Mouse (Mus musculus) stomach, postnatal 0 days (tissue): Measurements from ENCODE around the gene Klhl20. TPM values are rescaled to one million over a fixed set of nuclear protein-coding genes. Genes with fewer than 3 reads are reported as not detected.

ENCODE experiments used
- ATAC-seq: fragments of 200-750 bp; cut with Nextera tagmentation; 2 replicates; pipeline ENCODE4 v1.8.0; 2017; ENCODE audit not compliant: low FRiP score, low TSS enrichment
- DNase-seq: peaks from one replicate; pipeline ENCODE4 v3.0.0-alpha.2; 2016; ENCODE audit warnings: low spot score
- H3K27ac ChIP-seq: fragments of 300-500 bp; sonication (generic); replicated peaks from 2 replicates; pipeline ENCODE4 v1.5.1; 2014; ENCODE audit warnings: mild to moderate bottlenecking, control low read depth
- H3K27me3 ChIP-seq: fragments of 300-500 bp; sonication (generic); 2 replicates; pipeline ENCODE4 v1.6.1; 2014; ENCODE audit warnings: low read length; ENCODE audit not compliant: control insufficient read depth, insufficient read depth
- H3K36me3 ChIP-seq: fragments of 300-500 bp; sonication (generic); 2 replicates; pipeline ENCODE4 v1.6.1; 2014; ENCODE audit warnings: low read length, mixed read lengths; ENCODE audit not compliant: control insufficient read depth, insufficient read depth
- H3K4me1 ChIP-seq: fragments of 300-500 bp; sonication (generic); replicated peaks from 2 replicates; pipeline ENCODE4 v1.6.1; 2014; ENCODE audit warnings: antibody characterized with exemption; ENCODE audit not compliant: control insufficient read depth, insufficient read depth
- H3K4me2 ChIP-seq: fragments of 300-500 bp; sonication (generic); replicated peaks from 2 replicates; pipeline ENCODE4 v1.6.1; 2014; ENCODE audit warnings: low read depth, mild to moderate bottlenecking, control low read depth, moderate library complexity
- H3K4me3 ChIP-seq: fragments of 300-500 bp; sonication (generic); 2 replicates; pipeline ENCODE4 v1.5.1; 2014; ENCODE audit warnings: low read depth, low read length, control low read depth
- H3K9ac ChIP-seq: fragments of 300-500 bp; sonication (generic); 2 replicates; pipeline ENCODE4 v1.6.1; 2014; ENCODE audit warnings: mild to moderate bottlenecking, low read length, control low read depth, mixed read lengths
- H3K9me3 ChIP-seq: fragments of 300-500 bp; sonication (generic); 2 replicates; pipeline ENCODE4 v1.6.1; 2016; ENCODE audit warnings: low read length; ENCODE audit not compliant: control insufficient read depth
- CTCF ChIP-seq: IDR thresholded peaks from 2 replicates; pipeline ENCODE4 v1.5.1; 2016; ENCODE audit warnings: antibody characterized with exemption, low read depth, mild to moderate bottlenecking, moderate library complexity
- EP300 ChIP-seq: optimal IDR thresholded peaks from 2 replicates; pipeline ENCODE3; 2016; ENCODE audit warnings: antibody characterized with exemption
- WGBS: fragments of 180-500 bp; shearing (Covaris S2); extraction: QIAGEN DNeasy Blood & Tissue Kit; methylation state at CpG from one replicate; pipeline ENCODE4 v1.1.7; 2014; 5-methylcytosine and 5-hydroxymethylcytosine counted together
- polyA plus RNA-seq: library from polyadenylated mRNA; unstranded; fragments of >200 nt; fragmentation: Nextera tagmentation; extraction: Ambion mirVana; gene quantifications from 2 replicates; pipeline ENCODE4 v1.2.1, GENCODE M21; 2015

Klhl20 gene
- polyA plus RNA-seq, 1 experiment from 2014 or later, result 5.5 TPM

GRCm38 (mm10) chr1:161139496-161139895 is 8.2 kb upstream of the Klhl20 start:
- H3K27me3 ChIP-seq, result no peaks in the 10 kb centered on the region
- no peaks in the 10 kb centered on the region for H3K4me1 ChIP-seq

GRCm38 (mm10) chr1:161126461-161126860 is 4.8 kb downstream of the Klhl20 start:
- Histone ChIP-seq H3K4me2 (no peak overlapping the region), H3K27me3 (no peaks in the 10 kb centered on the region), H3K9me3 (no peaks in the 10 kb centered on the region), H3K27ac (no peak overlapping the region), H3K9ac (no peak overlapping the region), H3K4me3 (no peak overlapping the region), H3K36me3 (no peaks in the 10 kb centered on the region), H3K4me1 (no peaks in the 10 kb centered on the region)
- WGBS, result 88% methylated on average over 1 of the region's 1 CpGs
- TF ChIP-seq CTCF (no peak), EP300 (no peak)
- DNase-seq (no peak), ATAC-seq (no peak)

More at GRCm38 (mm10) chr1:161139496-161139895, 8.2 kb upstream of the Klhl20 start:
- Histone ChIP-seq H3K9ac (no peak overlapping the region), H3K36me3 (no peaks in the 10 kb centered on the region), H3K4me2 (no peak overlapping the region), H3K9me3 (no peaks in the 10 kb centered on the region), H3K27ac (no peak overlapping the region), H3K4me3 (no peak overlapping the region)
- 79% methylated on average over 2 of the region's 2 CpGs for WGBS
- no peak for TF ChIP-seq CTCF
- TF ChIP-seq EP300, result no peak
- ATAC-seq, result no peak
- no peak for DNase-seq

GRCm38 (mm10) chr1:161122661-161123418 is 8.5 kb downstream of the Klhl20 start:
- TF ChIP-seq EP300, result no peak
- TF ChIP-seq CTCF, result no peak
- 72% methylated on average over 10 of the region's 10 CpGs for WGBS
- no peak for ATAC-seq

GRCm38 (mm10) chr1:161114591-161114990 is 16.7 kb downstream of the Klhl20 start:
- no peak overlapping the region for H3K4me3 ChIP-seq
- no peak for TF ChIP-seq EP300
- TF ChIP-seq CTCF, result no peak
- H3K27ac ChIP-seq, result no peak overlapping the region
- no peaks in the 10 kb centered on the region for H3K9me3 ChIP-seq
- H3K4me1 ChIP-seq, result no peaks in the 10 kb centered on the region
- no peaks in the 10 kb centered on the region for H3K36me3 ChIP-seq
- no peak overlapping the region for H3K4me2 ChIP-seq
- H3K27me3 ChIP-seq, result no peaks in the 10 kb centered on the region
- DNase-seq, result no peak
- ATAC-seq, result no peak
- no peak overlapping the region for H3K9ac ChIP-seq

More at GRCm38 (mm10) chr1:161122661-161123418, 8.5 kb downstream of the Klhl20 start:
- no peaks in the 10 kb centered on the region for H3K27me3 ChIP-seq
- H3K4me1 ChIP-seq, result no peaks in the 10 kb centered on the region
- no peak overlapping the region for H3K4me2 ChIP-seq
- no peak overlapping the region for H3K9ac ChIP-seq
- DNase-seq, result no peak
- H3K36me3 ChIP-seq, result no peaks in the 10 kb centered on the region
- H3K9me3 ChIP-seq, result no peaks in the 10 kb centered on the region
- H3K4me3 ChIP-seq, result no peak overlapping the region
- H3K27ac ChIP-seq, result no peak overlapping the region

GRCm38 (mm10) chr1:161109216-161109615 is 22.1 kb downstream of the Klhl20 start:
- Histone ChIP-seq H3K9ac (no peak overlapping the region), H3K4me1 (no peaks in the 10 kb centered on the region), H3K4me2 (no peak overlapping the region), H3K27ac (no peak overlapping the region), H3K27me3 (no peaks in the 10 kb centered on the region), H3K36me3 (0 out of 2 replicates have a peak, but pooled peaks cover 3% of the 10 kb centered on the region), H3K9me3 (no peaks in the 10 kb centered on the region), H3K4me3 (no peak overlapping the region)
- DNase-seq (no peak), ATAC-seq (no peak)
- WGBS, result 84% methylated on average over 8 of the region's 8 CpGs
- no peak for TF ChIP-seq EP300
- TF ChIP-seq CTCF, result no peak

- Histone ChIP-seq H3K27me3 (no peaks in the 10 kb centered on the region), H3K9ac (no peak overlapping the region), H3K9me3 (no peaks in the 10 kb centered on the region), H3K4me1 (no peaks in the 10 kb centered on the region), H3K4me2 (no peak overlapping the region), H3K27ac (no peak overlapping the region), H3K4me3 (no peak overlapping the region), H3K36me3 (peaks cover 15% of the 10 kb centered on the region; the same call in 1 of the 2 replicates)
- ATAC-seq (no peak), DNase-seq (no peak)
- 82% methylated on average over 1 of the region's 1 CpGs for WGBS
- TF ChIP-seq CTCF, result no peak
- no peak for TF ChIP-seq EP300
Measured at GRCm38 (mm10) chr1:161103842-161104241, 27.5 kb downstream of the Klhl20 start.
